In genomic region chr9:116426269-116426999, GRCm38 (mm10) we compare ENCODE assay signal across 9 mouse cellular contexts.
A peak's percentile ranks its signal among the peaks of the same experiment; 100 is the strongest.
DNase-seq lines count a peak whose midpoint lies in the region; ATAC-seq and TF ChIP-seq lines count a peak whose summit lies in the region.
"Had no signal": no experiment of that assay in that cellular context is flagged by ENCODE, and none has a peak within 500 bp of the region (broad histone marks: within the 10 kb centered on the region; RNA-seq: fewer than 3 reads in every experiment).

No protein-coding gene starts in this region.

- no peak overlapping the region for H3K4me3 ChIP-seq in kidney, embryonic 15.5 days (replicated peaks)
- H3K4me3 ChIP-seq in bone marrow, adult 2 months (replicated peaks; ENCODE audit: control insufficient read depth, low read depth, low read length): no peak overlapping the region
- H3K4me3 ChIP-seq in limb, embryonic 13.5 days: no peak overlapping the region
- H3K4me3 ChIP-seq: erythroblast, embryonic 14.5 days had no signal

- TF ChIP-seq CTCF in bone marrow, adult 2 months (IDR thresholded peaks at IDR 0.05; ENCODE audit: control insufficient read depth, insufficient read depth, low read length): peak; percentile 70

- WGBS in kidney, embryonic 15.5 days: 35% methylated on average over 19 of the region's 19 CpGs
- 47% methylated on average over 19 of the region's 19 CpGs for WGBS in bone marrow, adult 2 months
- WGBS in limb, embryonic 13.5 days: 21% methylated on average over 19 of the region's 19 CpGs

- H3K27ac ChIP-seq in kidney, embryonic 15.5 days: no peak overlapping the region
- no peak overlapping the region for H3K27ac ChIP-seq in bone marrow, adult 2 months (ENCODE audit: control insufficient read depth, insufficient read depth, low read depth, low read length, poor library complexity)
- H3K27ac ChIP-seq in limb, embryonic 13.5 days: no peak overlapping the region

- TF ChIP-seq POLR2A in bone marrow, adult 2 months (IDR thresholded peaks at IDR 0.05; ENCODE audit: borderline replicate concordance, control insufficient read depth, low read depth, low read length): no peak

- H3K36me3 ChIP-seq in kidney, embryonic 15.5 days: no peaks in the 10 kb centered on the region
- H3K36me3 ChIP-seq in limb, embryonic 13.5 days: no peaks in the 10 kb centered on the region

- peak; percentile 36 for DNase-seq in kidney, adult 11 months
- peak; percentile 22 for DNase-seq in fibroblast of lung, adult 2 months (ENCODE audit: low read depth)
- DNase-seq in kidney, adult 8-10 months: peak; percentile 32 to 69
- DNase-seq in retina, embryonic 14.5 days (ENCODE audit: low spot score): peak; percentile 90
- peak; percentile 71 for DNase-seq in thymus, postnatal 25 days

- no peak overlapping the region for H3K4me2 ChIP-seq in kidney, embryonic 15.5 days
- H3K4me2 ChIP-seq in limb, embryonic 13.5 days (replicated peaks): no peak overlapping the region

- no peaks in the 10 kb centered on the region for H3K9me3 ChIP-seq in kidney, embryonic 15.5 days (replicated peaks)
- peaks cover 10% of the 10 kb centered on the region for H3K9me3 ChIP-seq in limb, embryonic 13.5 days

- no peak for ATAC-seq in kidney, embryonic 15.5 days (replicated peaks; ENCODE audit: low FRiP score)
- peak; percentile 48; the same call in 1 of the 2 replicates for ATAC-seq in limb, embryonic 13.5 days (ENCODE audit: low FRiP score, low read depth)

- peaks cover 13% of the 10 kb centered on the region; the same call in 1 of the 2 replicates for H3K4me1 ChIP-seq in kidney, embryonic 15.5 days
- no peaks in the 10 kb centered on the region for H3K4me1 ChIP-seq in bone marrow, adult 2 months (ENCODE audit: control insufficient read depth, insufficient read depth, low read length)
- H3K4me1 ChIP-seq in limb, embryonic 13.5 days: peaks cover 30% of the 10 kb centered on the region

- H3K27me3 ChIP-seq in kidney, embryonic 15.5 days: no peaks in the 10 kb centered on the region
- no peaks in the 10 kb centered on the region for H3K27me3 ChIP-seq in limb, embryonic 13.5 days

- no peak overlapping the region for H3K9ac ChIP-seq in kidney, embryonic 15.5 days
- no peak overlapping the region for H3K9ac ChIP-seq in limb, embryonic 13.5 days

Comparison
In these comparisons a context has a peak if more than half of its experiments do, and no peak if none do; other contexts are left out.
1. DNase-seq: peak in every context shown above with its lines; median percentile 90 in retina, embryonic 14.5 days; 71 in thymus, postnatal 25 days; 50 in kidney, adult 8-10 months; 36 in kidney, adult 11 months; 22 in fibroblast of lung, adult 2 months.